Mouse (Mus musculus): ENCODE data around the gene Ifitm2.

DNA sequence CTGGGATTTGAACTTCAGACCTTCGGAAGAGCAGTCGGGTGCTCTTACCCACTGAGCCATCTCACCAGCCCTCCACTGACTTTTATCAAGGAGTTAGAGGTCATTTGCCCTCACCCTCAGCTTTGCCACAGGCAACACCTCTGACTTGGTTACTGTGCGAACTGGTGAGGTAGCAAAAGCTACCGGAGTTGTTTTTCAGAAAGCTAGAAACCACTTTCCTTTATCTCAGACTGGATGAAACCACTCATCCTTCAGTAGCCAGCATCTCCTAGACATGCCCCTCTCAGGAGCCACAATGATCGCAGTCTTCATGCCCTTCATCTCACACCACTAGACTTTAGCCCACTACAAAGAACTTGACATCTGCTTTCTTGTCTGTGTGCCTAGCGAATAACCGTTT is 27.2 kb upstream of the Ifitm2 start:
- TF ChIP-seq MAX (IDR thresholded peaks at IDR 0.05): no peak
- TF ChIP-seq MYOG (IDR thresholded peaks at IDR 0.05; ENCODE audit: control insufficient read depth, extremely low read depth, insufficient read length): no peak
- no peak for TF ChIP-seq CEBPB (IDR thresholded peaks at IDR 0.05; ENCODE audit: low read depth)
- TF ChIP-seq CTCF (IDR thresholded peaks at IDR 0.05; ENCODE audit: control insufficient read depth, insufficient read depth, insufficient read length): no peak
- no peak for TF ChIP-seq MYOD1 (IDR thresholded peaks at IDR 0.05; ENCODE audit: control insufficient read depth, insufficient read length, low read depth)
- TF ChIP-seq USF1 (IDR thresholded peaks at IDR 0.05; ENCODE audit: low read depth): no peak
